Mouse (Mus musculus) hindbrain, embryonic 14.5 days (tissue): Measurements from ENCODE around the gene Shisa2. TPM values are rescaled to one million over a fixed set of nuclear protein-coding genes. Genes with fewer than 3 reads are reported as not detected.

Experiments used
- ATAC-seq: fragments of 200-750 bp; cut with Nextera tagmentation; 2 replicates; pipeline ENCODE4 v1.8.0; 2017; ENCODE audit warnings: moderate number of reproducible peaks, mild to moderate bottlenecking, moderate TSS enrichment, moderate library complexity; ENCODE audit not compliant: low FRiP score
- DNase-seq: peaks from one replicate; pipeline ENCODE4 v3.0.0-alpha.2; 2015; ENCODE audit warnings: low spot score
- H3K27ac ChIP-seq: fragments of 300-500 bp; sonication (generic); 2 replicates; pipeline ENCODE4 v1.5.1; 2014; ENCODE audit warnings: mild to moderate bottlenecking, moderate library complexity
- H3K27me3 ChIP-seq: fragments of 300-500 bp; sonication (generic); 2 replicates; pipeline ENCODE4 v1.6.1; 2014; ENCODE audit warnings: mild to moderate bottlenecking, low read length, mixed read lengths; ENCODE audit not compliant: control insufficient read depth, insufficient read depth
- H3K36me3 ChIP-seq: fragments of 300-500 bp; sonication (generic); replicated peaks from 2 replicates; pipeline ENCODE4 v1.6.1; 2014; ENCODE audit not compliant: control insufficient read depth, insufficient read depth
- H3K4me1 ChIP-seq: fragments of 300-500 bp; sonication (generic); replicated peaks from 2 replicates; pipeline ENCODE4 v1.6.1; 2014; ENCODE audit warnings: antibody characterized with exemption, low read length, mixed read lengths; ENCODE audit not compliant: control insufficient read depth, insufficient read depth
- H3K4me2 ChIP-seq: fragments of 300-500 bp; sonication (generic); replicated peaks from 2 replicates; pipeline ENCODE4 v1.6.1; 2014; ENCODE audit warnings: mild to moderate bottlenecking, moderate library complexity
- H3K4me3 ChIP-seq: fragments of 300-500 bp; sonication (generic); replicated peaks from 2 replicates; pipeline ENCODE4 v1.5.1; 2014; ENCODE audit warnings: mild to moderate bottlenecking, low read length
- H3K9ac ChIP-seq: fragments of 300-500 bp; sonication (generic); 2 replicates; pipeline ENCODE4 v1.6.1; 2014
- H3K9me3 ChIP-seq: fragments of 300-500 bp; sonication (generic); 2 replicates; pipeline ENCODE4 v1.6.1; 2016; ENCODE audit warnings: low read length; ENCODE audit not compliant: control insufficient read depth
- WGBS: fragments of 180-500 bp; shearing (Covaris S2); extraction: QIAGEN DNeasy Blood & Tissue Kit; methylation state at CpG from one replicate; pipeline ENCODE4 v1.1.7; 2014; 5-methylcytosine and 5-hydroxymethylcytosine counted together
- polyA plus RNA-seq: library from polyadenylated mRNA; unstranded; fragments of >200 nt; fragmentation: Nextera tagmentation; extraction: Ambion mirVana; gene quantifications from 2 replicates; pipeline ENCODE4 v1.2.1, GENCODE M21; 2014

The Shisa2 gene
- polyA plus RNA-seq, 1 experiment from 2014 or later, result 5.6 TPM

DNA sequence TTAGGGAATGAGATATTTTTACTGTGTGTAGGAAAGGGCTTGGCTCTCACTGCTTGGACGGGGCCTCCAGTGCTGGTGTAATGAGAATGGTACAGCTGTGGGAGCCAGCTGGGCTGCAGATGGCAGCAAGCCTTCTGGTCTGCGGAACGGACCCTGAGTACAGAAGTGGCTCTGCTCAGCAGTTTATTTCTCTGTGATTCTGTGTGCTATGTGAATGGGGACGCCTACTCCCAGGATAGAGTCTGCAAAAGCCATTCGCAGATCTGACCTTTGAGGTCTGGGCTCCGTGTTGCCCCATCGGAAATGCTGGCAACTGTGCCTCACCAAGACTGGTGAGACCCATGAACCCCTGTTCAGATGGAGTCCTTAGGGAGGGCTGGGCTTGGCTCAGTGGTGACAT is 2.7 kb downstream of the Shisa2 start:
- no peaks in the 10 kb centered on the region for H3K36me3 ChIP-seq
- H3K4me3 ChIP-seq, result peak overlapping the region; percentile 66
- H3K27ac ChIP-seq, result no peak overlapping the region; the same call in 1 of the 2 replicates
- DNase-seq, result peak; percentile 50
- no peak overlapping the region for H3K9ac ChIP-seq
- 44% methylated on average over 7 of the region's 7 CpGs for WGBS
- no peak for ATAC-seq
- H3K9me3 ChIP-seq, result no peaks in the 10 kb centered on the region
- H3K4me1 ChIP-seq, result peaks cover 16% of the 10 kb centered on the region
- peaks cover 7% of the 10 kb centered on the region; the same call in 1 of the 2 replicates for H3K27me3 ChIP-seq
- H3K4me2 ChIP-seq, result peak overlapping the region; percentile 67

DNA sequence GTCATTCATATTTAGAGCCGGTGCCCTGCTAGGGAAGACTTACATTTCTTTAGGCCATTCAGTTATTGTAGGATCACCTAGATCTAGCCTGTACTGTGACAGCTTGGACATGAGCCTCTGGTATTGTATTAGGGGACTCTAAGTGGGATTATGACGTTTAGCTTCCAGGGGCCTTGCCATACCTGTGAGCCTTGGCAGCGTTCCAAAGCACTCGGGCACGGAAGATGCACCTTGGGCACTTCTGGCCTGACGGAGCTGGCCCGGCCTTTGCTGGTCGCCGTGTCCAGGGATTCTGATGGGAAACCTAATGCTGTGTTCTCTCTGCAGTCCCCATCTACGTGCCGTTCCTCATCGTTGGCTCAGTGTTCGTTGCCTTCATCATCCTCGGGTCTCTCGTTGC is 4.2 kb downstream of the Shisa2 start:
- ATAC-seq, result no peak
- 90% methylated on average over 15 of the region's 15 CpGs for WGBS
- H3K27me3 ChIP-seq, result peaks cover 5% of the 10 kb centered on the region; the same call in 1 of the 2 replicates

DNA sequence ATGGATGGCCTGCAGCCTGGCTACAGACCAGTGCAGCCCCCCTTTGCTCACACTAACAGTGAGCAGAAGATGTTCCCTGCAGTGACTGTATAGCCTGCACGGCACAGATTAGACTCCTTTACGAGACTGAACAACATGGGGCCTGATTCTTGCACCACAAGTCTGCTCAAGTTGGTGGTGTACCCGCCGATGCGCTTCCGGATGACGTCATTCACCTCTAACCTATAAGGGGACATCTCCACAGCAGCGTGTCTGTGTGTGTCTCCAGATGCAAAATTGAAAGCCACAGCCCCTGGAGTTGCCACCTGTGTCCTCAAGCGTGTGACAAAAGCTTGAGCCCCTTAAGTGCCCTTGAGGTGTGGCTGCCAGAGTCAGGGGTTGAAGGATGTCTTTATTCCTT is 5.0 kb downstream of the Shisa2 start:
- no peak overlapping the region for H3K27ac ChIP-seq
- DNase-seq (no peak), ATAC-seq (no peak)
- no peaks in the 10 kb centered on the region for H3K36me3 ChIP-seq
- H3K4me1 ChIP-seq, result peaks cover 16% of the 10 kb centered on the region
- no peaks in the 10 kb centered on the region for H3K27me3 ChIP-seq
- no peaks in the 10 kb centered on the region for H3K9me3 ChIP-seq
- H3K4me3 ChIP-seq, result no peak overlapping the region
- no peak overlapping the region for H3K9ac ChIP-seq
- no peak overlapping the region for H3K4me2 ChIP-seq
- 83% methylated on average over 9 of the region's 9 CpGs for WGBS

More for the DNA sequence above, 4.2 kb downstream of the Shisa2 start:
- no peak for DNase-seq
- Histone ChIP-seq H3K36me3 (no peaks in the 10 kb centered on the region), H3K4me1 (peaks cover 16% of the 10 kb centered on the region), H3K4me2 (no peak overlapping the region), H3K9ac (no peak overlapping the region), H3K27ac (no peak overlapping the region), H3K4me3 (no peak overlapping the region), H3K9me3 (no peaks in the 10 kb centered on the region)

DNA sequence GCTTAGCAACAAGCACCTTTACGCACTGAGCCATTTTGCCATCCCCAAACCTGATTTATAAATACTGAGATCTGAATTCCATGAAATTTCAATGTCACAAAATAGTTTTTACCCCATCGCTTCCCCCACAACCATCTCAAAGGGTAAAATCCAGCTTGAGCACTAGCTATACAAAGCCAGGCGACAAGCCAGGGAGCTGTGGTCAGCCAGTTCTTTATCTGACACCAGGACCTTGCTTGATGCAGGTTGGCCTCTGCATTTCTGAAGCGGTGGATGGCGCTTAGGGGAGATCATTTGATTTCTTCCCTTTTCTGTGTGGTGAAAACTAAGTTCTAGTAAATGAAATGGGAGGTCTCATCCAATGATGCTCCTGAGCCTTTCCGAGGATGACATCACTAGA is 7.0 kb downstream of the Shisa2 start:
- Histone ChIP-seq H3K4me3 (no peak overlapping the region), H3K4me2 (no peak overlapping the region), H3K9ac (no peak overlapping the region), H3K4me1 (peaks cover 9% of the 10 kb centered on the region), H3K36me3 (no peaks in the 10 kb centered on the region), H3K27me3 (no peaks in the 10 kb centered on the region), H3K27ac (no peak overlapping the region), H3K9me3 (no peaks in the 10 kb centered on the region)
- DNase-seq (no peak), ATAC-seq (no peak)
- WGBS, result 92% methylated on average over 6 of the region's 6 CpGs

DNA sequence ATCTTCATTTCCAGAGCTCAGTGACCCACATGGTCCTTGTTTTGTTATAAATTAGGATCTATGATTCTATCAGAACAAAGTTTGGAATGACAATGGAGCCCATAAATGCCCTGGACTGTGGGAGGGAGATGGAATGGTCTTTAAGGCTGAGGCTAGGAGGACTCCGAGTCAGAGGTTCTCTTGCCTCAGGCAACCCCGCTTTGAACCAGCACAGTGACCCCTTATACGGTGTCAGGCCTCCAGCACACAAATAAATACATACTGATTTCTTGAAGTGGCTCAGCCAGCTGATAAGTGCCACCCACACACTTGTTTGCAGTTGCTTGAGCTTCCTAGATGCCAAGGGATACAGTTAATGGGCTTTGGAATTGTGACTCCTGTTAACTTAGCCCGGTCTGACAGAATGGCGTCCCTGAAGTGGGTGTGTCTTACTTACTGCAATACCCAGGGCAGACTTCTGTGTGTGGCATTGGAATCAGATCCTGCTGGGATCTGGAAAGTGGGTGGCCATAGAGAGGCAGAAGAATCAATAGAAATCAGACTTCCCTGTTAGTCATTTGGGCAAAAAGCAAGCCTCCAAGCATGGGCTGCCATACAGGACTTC is 8.3 kb downstream of the Shisa2 start:
- Histone ChIP-seq H3K4me2 (no peak overlapping the region), H3K27me3 (no peaks in the 10 kb centered on the region), H3K9me3 (no peaks in the 10 kb centered on the region), H3K9ac (no peak overlapping the region), H3K36me3 (no peaks in the 10 kb centered on the region), H3K4me3 (no peak overlapping the region), H3K4me1 (no peaks in the 10 kb centered on the region), H3K27ac (no peak overlapping the region)
- DNase-seq (no peak), ATAC-seq (no peak)
- WGBS, result 84% methylated on average over 5 of the region's 5 CpGs

DNA sequence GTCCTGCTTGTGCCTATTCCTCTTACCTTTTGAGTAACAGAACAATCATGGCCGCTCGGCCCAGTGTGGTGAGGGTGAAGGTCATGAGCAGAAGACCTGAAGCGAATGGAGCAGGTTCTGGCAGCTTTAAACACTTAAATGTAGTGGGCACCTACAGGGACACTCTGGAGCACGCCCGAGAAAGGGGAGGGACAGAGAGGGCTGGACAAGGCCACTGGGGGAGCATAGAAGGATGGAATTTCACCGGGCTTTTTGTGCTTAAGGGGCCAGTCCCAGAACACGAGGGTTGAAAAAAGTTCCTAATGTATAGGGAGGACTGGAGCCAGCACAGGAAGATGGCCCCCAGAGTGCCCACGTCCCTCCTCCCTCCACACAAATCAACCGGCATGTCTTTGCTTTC is 8.9 kb downstream of the Shisa2 start:
- ATAC-seq (no peak), DNase-seq (no peak)
- Histone ChIP-seq H3K9me3 (no peaks in the 10 kb centered on the region), H3K4me3 (no peak overlapping the region), H3K4me2 (no peak overlapping the region), H3K27ac (no peak overlapping the region), H3K27me3 (no peaks in the 10 kb centered on the region), H3K36me3 (no peaks in the 10 kb centered on the region), H3K9ac (no peak overlapping the region), H3K4me1 (no peaks in the 10 kb centered on the region)
- WGBS, result 75% methylated on average over 9 of the region's 9 CpGs

DNA sequence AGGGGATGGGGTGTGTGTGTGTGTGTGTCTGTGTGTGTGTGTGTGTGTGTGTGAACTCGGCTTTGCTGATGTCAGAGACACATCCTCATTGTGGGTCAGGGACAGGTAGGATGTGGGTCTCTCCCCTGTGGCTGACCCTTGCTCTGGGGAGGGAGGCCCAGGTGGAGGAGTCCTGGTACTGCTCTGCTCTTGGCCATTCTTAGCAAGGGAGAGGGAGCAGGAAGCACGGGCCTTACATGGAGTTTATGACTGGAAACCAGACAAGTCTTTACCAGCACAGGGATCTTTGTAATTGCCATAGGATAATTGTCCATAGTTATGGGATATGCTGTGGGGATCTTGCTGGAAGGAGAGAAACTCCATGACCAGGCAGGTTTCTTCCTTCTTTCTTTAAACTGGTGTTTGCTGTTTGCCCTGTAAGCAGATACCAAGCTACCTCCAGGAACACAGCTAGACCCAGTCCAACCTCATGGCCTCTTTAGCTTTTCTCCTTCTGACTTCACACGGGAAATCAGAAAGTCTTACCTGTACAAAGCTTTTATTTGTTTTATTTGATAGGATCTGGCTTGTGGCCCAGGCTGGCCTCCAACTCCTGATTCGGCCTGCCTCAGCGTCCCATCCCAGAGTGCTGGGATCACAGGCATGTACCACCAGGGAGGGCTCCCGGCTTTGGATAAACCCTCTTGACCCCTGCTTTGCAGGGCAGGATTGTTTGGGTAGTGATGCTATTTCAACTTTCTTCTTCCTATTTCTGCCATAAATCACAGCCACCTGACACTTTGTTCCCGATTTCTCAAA is 14.0 kb downstream of the Shisa2 start:
- Histone ChIP-seq H3K4me3 (no peak overlapping the region), H3K27ac (no peak overlapping the region), H3K9me3 (no peaks in the 10 kb centered on the region), H3K27me3 (no peaks in the 10 kb centered on the region), H3K4me2 (no peak overlapping the region), H3K36me3 (no peaks in the 10 kb centered on the region), H3K4me1 (no peaks in the 10 kb centered on the region), H3K9ac (no peak overlapping the region)
- 74% methylated on average over 7 of the region's 7 CpGs for WGBS
- no peak for ATAC-seq
- DNase-seq, result no peak

DNA sequence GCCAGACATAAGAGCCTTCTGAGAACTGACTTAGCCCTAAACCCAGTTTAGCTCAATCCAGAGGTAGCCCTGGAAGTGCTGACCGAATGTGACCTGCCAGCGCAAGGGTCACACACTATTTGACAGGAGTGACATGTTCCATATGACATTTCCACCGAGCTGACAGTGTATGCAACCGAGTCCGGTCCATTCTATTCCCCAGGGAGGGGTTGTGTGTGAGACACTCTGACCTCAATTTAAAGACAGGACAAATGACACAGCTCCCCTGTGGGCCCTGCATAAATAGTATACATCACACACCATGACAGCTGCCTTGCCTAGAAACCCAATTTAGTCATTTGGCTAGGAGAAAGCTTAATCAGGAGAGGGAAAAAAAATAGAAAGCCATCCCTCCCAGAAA is 16.7 kb downstream of the Shisa2 start:
- no peak overlapping the region for H3K27ac ChIP-seq
- no peaks in the 10 kb centered on the region for H3K4me1 ChIP-seq
- H3K4me3 ChIP-seq, result no peak overlapping the region
- WGBS, result 22% methylated on average over 5 of the region's 5 CpGs
- H3K9ac ChIP-seq, result no peak overlapping the region
- DNase-seq, result no peak
- H3K27me3 ChIP-seq, result no peaks in the 10 kb centered on the region
- ATAC-seq, result no peak
- no peaks in the 10 kb centered on the region for H3K36me3 ChIP-seq
- no peaks in the 10 kb centered on the region for H3K9me3 ChIP-seq
- no peak overlapping the region for H3K4me2 ChIP-seq

DNA sequence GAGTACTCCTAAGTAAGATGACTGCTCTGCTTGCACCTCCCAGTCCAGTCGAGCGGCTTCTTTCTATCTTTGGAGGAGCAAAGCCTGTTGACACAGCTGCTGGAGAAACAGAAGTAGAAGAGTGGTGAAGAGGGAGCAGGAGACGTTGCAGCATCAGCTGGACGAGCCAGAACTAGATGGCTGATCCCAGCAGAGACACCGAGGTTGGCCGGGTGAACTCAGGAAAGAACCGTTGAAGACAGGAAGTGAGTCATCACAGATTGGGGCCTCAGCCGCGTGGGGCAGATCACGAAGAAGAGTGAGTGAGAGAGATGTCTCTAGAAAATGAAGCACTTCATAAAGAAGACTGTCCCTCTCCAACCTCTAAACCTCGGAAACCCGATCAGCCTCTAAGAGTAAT is 18.5 kb downstream of the Shisa2 start:
- H3K4me1 ChIP-seq, result no peaks in the 10 kb centered on the region
- no peak overlapping the region for H3K4me3 ChIP-seq
- H3K27me3 ChIP-seq, result no peaks in the 10 kb centered on the region
- ATAC-seq (no peak), DNase-seq (no peak)
- H3K27ac ChIP-seq, result no peak overlapping the region
- no peak overlapping the region for H3K4me2 ChIP-seq
- H3K9me3 ChIP-seq, result no peaks in the 10 kb centered on the region
- H3K36me3 ChIP-seq, result no peaks in the 10 kb centered on the region
- no peak overlapping the region for H3K9ac ChIP-seq
- 84% methylated on average over 12 of the region's 12 CpGs for WGBS
